Mouse (Mus musculus): ENCODE data around the gene Ccdc182. TPM values are rescaled to one million over a fixed set of nuclear protein-coding genes. Genes with fewer than 3 reads are reported as not detected.
A peak's percentile ranks its signal among the peaks of the same experiment; 100 is the strongest.

Gene Ccdc182
- polyA plus RNA-seq, 1 experiment from 2014 or later: 0.32 TPM

DNA sequence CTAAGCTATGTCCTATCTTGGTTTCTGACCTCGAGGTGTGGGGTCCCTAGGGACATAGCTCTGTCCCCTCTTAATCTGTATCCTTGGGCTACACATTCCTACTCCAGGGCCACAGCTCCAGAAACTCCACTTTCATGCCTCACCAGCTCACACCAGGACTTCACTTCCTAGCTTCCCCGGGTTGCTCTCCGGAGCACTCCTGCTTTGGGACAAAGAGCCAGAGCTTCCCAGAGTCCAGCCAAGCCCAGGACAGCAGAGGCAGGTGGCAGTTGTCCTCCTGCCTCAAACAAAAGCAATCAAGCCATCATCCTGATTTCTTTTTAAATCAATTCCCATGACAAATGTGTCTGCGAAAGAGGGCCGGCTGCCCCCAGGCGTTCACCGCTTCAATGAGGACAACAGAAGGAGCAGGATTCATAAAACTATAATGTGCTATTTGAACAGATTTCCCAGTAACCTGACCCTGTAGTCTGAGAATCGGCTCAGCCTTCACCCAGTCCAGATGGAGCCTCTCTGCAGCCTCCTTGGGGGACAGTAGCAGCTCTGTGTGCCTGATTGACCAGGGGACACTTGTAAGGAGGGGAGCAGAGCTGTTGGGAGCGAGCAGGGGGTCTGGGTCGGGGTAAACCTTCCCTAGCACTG, 15.3 kb downstream of the Ccdc182 start:
- Histone ChIP-seq H3K9me3 (replicated peaks) (no peaks in the 10 kb centered on the region), H3K4me2 (no peak overlapping the region), H3K4me3 (no peak overlapping the region), H3K27ac (peak overlapping the region; percentile 52), H3K4me1 (peaks cover 48% of the 10 kb centered on the region), H3K36me3 (ENCODE audit: poor library complexity, severe bottlenecking) (no peaks in the 10 kb centered on the region), H3K9ac (no peak overlapping the region), H3K27me3 (no peaks in the 10 kb centered on the region)
- 40% methylated on average over 10 of the region's 10 CpGs for WGBS
- 0 out of 2 replicates have a peak, but pooled peaks have one; percentile 16 for ATAC-seq

DNA sequence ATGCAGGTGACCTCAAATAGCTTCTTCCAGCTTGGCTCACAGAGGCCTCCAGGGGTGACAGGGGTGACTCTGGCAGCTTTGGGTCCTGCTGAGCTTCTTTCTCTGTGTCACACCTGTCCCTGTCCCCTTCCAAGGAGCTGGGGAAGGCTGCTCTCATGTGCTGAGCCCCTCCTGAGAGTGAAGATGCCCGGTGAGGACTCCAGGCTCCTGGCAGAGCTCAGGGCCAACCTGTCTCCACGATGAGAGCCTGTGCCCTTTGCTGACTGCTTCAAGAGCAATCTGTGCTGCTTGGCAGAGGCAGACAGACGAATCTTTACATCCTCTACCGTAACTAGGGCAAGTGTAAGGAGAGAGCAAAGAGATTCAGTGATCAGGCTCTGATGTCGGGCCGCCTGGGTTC, 16.9 kb downstream of the Ccdc182 start:
- no peaks in the 10 kb centered on the region for H3K36me3 ChIP-seq (ENCODE audit: poor library complexity, severe bottlenecking)
- H3K27ac ChIP-seq: no peak overlapping the region
- H3K27me3 ChIP-seq: no peaks in the 10 kb centered on the region
- no peak overlapping the region for H3K9ac ChIP-seq
- H3K4me3 ChIP-seq: no peak overlapping the region
- WGBS: 73% methylated on average over 6 of the region's 6 CpGs
- no peak for ATAC-seq
- H3K4me1 ChIP-seq: peaks cover 55% of the 10 kb centered on the region
- no peaks in the 10 kb centered on the region for H3K9me3 ChIP-seq (replicated peaks)
- H3K4me2 ChIP-seq: no peak overlapping the region

DNA sequence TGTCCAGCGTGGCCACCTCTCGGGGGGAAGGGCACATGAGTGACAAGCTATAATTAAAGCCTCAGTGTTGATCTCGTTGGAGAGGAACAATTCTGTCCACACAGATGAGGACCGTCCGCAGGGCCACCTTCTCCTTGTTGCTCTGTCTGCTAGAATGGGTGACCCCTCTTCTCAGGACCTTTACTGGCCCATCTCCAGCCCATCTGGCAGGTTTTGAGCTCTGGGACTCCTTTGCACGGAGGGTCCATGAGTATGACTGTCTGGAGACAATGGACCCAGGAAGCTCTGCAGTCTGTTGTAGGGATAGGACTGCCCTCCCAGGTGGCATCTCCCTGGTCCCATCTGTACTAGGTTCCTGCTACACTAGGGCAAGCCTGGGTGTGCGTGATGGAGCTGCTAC, 17.7 kb downstream of the Ccdc182 start:
- H3K9ac ChIP-seq: no peak overlapping the region
- 66% methylated on average over 7 of the region's 7 CpGs for WGBS
- no peaks in the 10 kb centered on the region for H3K9me3 ChIP-seq (replicated peaks)
- H3K27ac ChIP-seq: no peak overlapping the region
- no peak for ATAC-seq
- H3K4me3 ChIP-seq: no peak overlapping the region
- H3K27me3 ChIP-seq: no peaks in the 10 kb centered on the region
- H3K36me3 ChIP-seq (ENCODE audit: poor library complexity, severe bottlenecking): no peaks in the 10 kb centered on the region
- H3K4me1 ChIP-seq: peaks cover 55% of the 10 kb centered on the region
- no peak overlapping the region for H3K4me2 ChIP-seq

DNA sequence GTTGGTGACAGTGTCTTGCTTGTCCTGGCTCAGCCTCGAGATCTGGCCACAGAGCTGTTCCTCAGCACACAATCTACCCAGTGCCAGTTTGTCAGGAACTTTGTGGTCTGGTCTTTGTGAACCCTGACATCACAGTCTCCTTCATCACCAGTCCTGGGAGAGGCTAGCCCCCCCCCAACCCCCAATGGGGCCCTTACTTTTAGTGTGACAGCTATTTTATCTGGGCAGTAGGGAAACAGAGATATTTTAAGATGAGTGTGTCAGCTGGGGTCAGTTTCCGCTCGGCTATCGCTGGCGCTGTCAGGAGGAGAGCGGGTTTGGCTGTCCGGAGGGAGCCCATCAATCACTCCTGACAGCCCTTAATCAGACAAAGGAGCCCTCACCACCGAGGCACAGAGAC, 19.7 kb downstream of the Ccdc182 start:
- ATAC-seq: no peak
- Histone ChIP-seq H3K4me2 (no peak overlapping the region), H3K9me3 (replicated peaks) (no peaks in the 10 kb centered on the region), H3K4me3 (no peak overlapping the region), H3K27ac (no peak overlapping the region), H3K36me3 (ENCODE audit: poor library complexity, severe bottlenecking) (no peaks in the 10 kb centered on the region), H3K4me1 (peaks cover 65% of the 10 kb centered on the region), H3K27me3 (no peaks in the 10 kb centered on the region), H3K9ac (no peak overlapping the region)
- 51% methylated on average over 8 of the region's 8 CpGs for WGBS

DNA sequence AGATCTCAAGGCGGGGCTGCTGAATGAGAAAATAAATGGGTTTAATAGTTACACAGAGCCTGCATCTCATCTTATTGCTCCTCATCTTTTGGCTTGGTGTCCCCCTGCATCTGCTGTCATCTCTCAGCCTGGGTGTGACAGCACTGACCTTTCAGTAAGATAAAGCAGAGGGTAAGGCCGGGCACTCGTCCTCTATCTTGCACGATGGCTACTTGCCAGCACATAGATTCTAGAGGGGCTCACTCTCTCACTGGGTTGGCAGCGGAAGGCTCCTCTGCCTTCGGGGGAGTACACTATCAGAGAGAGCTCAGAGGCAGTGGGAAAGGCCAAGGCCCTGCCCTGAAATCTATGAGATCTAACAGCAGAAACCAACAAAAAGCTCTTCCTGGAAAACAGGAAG, 20.6 kb downstream of the Ccdc182 start:
- H3K9ac ChIP-seq: no peak overlapping the region
- H3K36me3 ChIP-seq (ENCODE audit: poor library complexity, severe bottlenecking): no peaks in the 10 kb centered on the region
- ATAC-seq: no peak
- no peak overlapping the region for H3K4me2 ChIP-seq
- H3K4me3 ChIP-seq: no peak overlapping the region
- no peak overlapping the region for H3K27ac ChIP-seq
- H3K27me3 ChIP-seq: no peaks in the 10 kb centered on the region
- H3K4me1 ChIP-seq: peaks cover 56% of the 10 kb centered on the region
- no peaks in the 10 kb centered on the region for H3K9me3 ChIP-seq (replicated peaks)
- WGBS: 77% methylated on average over 6 of the region's 6 CpGs

DNA sequence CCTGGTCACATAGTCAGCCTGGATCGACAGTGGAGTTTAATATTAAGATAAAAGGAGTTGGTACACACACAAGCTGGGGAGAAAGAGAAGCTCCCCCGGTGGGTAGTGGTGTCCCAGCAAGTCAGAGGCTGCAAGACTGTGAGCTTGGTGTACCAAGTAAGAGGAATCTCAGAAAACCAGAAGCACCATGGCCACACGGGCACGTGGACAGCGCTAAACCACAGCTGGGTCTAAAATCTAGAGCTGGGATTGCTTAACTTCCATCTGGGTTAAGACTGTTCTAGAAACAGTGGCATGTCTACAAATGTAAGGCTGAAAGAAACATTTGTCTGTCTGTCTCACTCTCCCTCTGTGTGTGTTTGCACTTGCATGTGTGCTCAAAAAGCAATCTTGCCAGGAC, 21.5 kb downstream of the Ccdc182 start:
- H3K27me3 ChIP-seq: no peaks in the 10 kb centered on the region
- H3K27ac ChIP-seq: no peak overlapping the region
- no peaks in the 10 kb centered on the region for H3K9me3 ChIP-seq (replicated peaks)
- H3K4me1 ChIP-seq: peaks cover 46% of the 10 kb centered on the region
- ATAC-seq: no peak
- 92% methylated on average over 5 of the region's 5 CpGs for WGBS
- H3K4me3 ChIP-seq: no peak overlapping the region
- H3K9ac ChIP-seq: no peak overlapping the region
- no peaks in the 10 kb centered on the region for H3K36me3 ChIP-seq (ENCODE audit: poor library complexity, severe bottlenecking)
- H3K4me2 ChIP-seq: no peak overlapping the region

DNA sequence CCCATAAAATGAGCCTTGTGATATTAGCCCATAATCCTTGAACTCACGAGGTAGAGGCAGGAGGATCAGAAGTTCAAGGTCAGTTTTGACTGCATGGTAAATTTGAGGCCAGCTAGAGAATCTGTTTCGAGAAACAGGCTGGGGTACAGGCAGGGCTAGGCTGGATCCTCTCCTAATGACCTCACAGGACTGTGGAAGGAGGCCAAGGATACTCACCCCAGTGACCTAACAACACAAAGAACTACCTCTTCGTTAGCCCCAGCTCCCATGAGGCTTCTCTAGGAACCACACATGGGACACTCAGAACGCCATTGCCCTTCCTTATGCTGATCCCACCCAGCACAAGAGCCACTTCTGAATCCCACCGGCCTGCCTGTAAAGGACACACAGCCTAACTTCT, 25.0 kb downstream of the Ccdc182 start:
- Histone ChIP-seq H3K4me3 (no peak overlapping the region), H3K27ac (no peak overlapping the region), H3K4me2 (no peak overlapping the region), H3K36me3 (ENCODE audit: poor library complexity, severe bottlenecking) (no peaks in the 10 kb centered on the region), H3K9ac (no peak overlapping the region), H3K4me1 (peaks cover 25% of the 10 kb centered on the region), H3K9me3 (replicated peaks) (0 out of 2 replicates have a peak, but pooled peaks cover 4% of the 10 kb centered on the region), H3K27me3 (no peaks in the 10 kb centered on the region)
- 69% methylated on average over 5 of the region's 5 CpGs for WGBS
- no peak for ATAC-seq

DNA sequence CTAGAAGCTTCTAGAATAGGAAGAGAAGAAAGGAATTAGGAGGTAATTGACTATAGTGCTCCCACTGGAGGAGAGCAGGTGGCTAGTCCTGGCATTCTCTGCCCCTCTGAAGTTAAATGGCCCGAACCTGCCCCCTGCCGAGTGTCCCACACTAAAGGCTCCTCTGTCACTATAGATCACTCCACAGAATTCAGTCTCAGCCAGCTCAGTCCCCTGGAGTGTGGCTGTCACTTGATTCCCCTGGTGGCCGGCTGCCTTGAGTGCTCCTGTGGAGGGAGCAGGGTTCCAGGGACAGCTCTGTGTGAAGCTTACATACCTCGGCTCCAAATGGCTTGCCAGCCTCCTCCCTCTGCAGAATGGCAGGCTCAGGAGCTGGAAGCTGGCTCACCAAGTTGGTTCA, 33.2 kb downstream of the Ccdc182 start:
- H3K4me3 ChIP-seq: no peak overlapping the region
- no peaks in the 10 kb centered on the region for H3K27me3 ChIP-seq
- no peak overlapping the region; the same call in 1 of the 2 replicates for H3K27ac ChIP-seq
- 0 out of 2 replicates have a peak, but pooled peaks cover under 1% of the 10 kb centered on the region for H3K9me3 ChIP-seq (replicated peaks)
- no peak overlapping the region for H3K9ac ChIP-seq
- H3K4me2 ChIP-seq: no peak overlapping the region
- peaks cover 41% of the 10 kb centered on the region for H3K4me1 ChIP-seq
- no peaks in the 10 kb centered on the region for H3K36me3 ChIP-seq (ENCODE audit: poor library complexity, severe bottlenecking)
- no peak for ATAC-seq
- WGBS: 6% methylated on average over 4 of the region's 4 CpGs

DNA sequence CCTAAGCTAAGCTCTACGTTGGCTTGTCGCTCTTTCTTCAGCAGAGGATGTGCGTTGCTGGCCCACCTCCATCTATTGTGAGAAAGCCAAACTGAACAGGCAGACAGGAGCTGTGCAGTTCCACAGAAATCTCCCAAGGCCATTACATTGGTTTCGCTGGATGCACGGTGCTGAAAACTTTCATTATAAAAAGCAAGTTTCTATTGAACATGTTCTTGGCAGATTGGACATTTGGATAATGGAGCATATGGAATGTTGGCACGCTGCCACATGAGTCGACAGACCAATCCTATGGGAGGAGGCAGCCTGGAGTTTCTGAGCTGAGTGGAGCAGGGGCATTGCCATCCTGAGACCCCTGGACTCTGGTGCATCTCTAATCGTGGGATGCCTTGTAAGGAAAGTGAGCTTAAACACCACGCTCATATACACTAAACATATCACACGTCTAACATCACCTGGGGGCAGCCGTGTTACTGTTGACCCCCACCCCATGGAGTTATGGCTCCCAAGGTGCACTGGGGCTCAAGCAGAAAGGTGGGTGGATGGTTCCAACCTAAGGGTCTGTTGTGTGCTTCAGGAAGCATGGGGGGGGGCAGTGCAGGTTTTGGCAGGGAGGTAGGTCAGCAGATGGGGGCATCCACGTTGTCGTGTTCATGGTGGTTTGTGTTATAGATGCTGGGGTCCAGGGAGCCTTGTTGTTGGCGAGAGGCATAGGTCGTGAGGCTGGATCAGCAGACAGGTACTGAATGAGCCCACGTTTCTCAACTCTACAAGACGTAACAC, 35.1 kb downstream of the Ccdc182 start:
- H3K4me3 ChIP-seq: no peak overlapping the region
- no peak overlapping the region for H3K9ac ChIP-seq
- H3K9me3 ChIP-seq (replicated peaks): no peaks in the 10 kb centered on the region
- 61% methylated on average over 17 of the region's 17 CpGs for WGBS
- H3K4me2 ChIP-seq: no peak overlapping the region
- peak; percentile 71 for ATAC-seq
- no peaks in the 10 kb centered on the region for H3K36me3 ChIP-seq (ENCODE audit: poor library complexity, severe bottlenecking)
- no peaks in the 10 kb centered on the region for H3K27me3 ChIP-seq
- peaks cover 45% of the 10 kb centered on the region for H3K4me1 ChIP-seq
- peak overlapping the region; percentile 61; the same call in 1 of the 2 replicates for H3K27ac ChIP-seq

DNA sequence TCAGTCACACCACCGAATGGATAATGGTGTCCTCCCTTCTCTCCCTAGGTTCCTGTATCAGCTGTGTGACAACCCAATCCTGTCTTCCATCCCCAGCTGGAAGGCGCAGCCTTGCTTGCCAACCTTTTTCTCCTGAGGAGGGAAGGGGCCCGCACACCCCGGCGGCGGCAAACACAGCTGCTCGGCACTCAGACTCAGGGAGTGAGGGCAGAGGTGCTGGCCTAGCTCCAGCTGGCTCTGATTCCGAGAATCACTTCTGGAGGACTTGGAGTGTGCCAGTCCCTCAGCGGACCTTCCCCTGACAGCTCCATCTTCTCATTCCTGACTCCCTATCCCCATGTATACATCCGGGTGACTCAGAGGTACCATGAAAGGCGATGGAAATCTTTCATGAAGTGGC, 36.9 kb downstream of the Ccdc182 start:
- no peaks in the 10 kb centered on the region for H3K27me3 ChIP-seq
- peak; percentile 64 for ATAC-seq
- no peaks in the 10 kb centered on the region for H3K9me3 ChIP-seq (replicated peaks)
- no peaks in the 10 kb centered on the region for H3K36me3 ChIP-seq (ENCODE audit: poor library complexity, severe bottlenecking)
- H3K27ac ChIP-seq: peak overlapping the region; percentile 45
- H3K9ac ChIP-seq: no peak overlapping the region
- WGBS: 40% methylated on average over 11 of the region's 11 CpGs
- peaks cover 60% of the 10 kb centered on the region for H3K4me1 ChIP-seq
- no peak overlapping the region for H3K4me3 ChIP-seq
- no peak overlapping the region; the same call in 1 of the 2 replicates for H3K4me2 ChIP-seq

DNA sequence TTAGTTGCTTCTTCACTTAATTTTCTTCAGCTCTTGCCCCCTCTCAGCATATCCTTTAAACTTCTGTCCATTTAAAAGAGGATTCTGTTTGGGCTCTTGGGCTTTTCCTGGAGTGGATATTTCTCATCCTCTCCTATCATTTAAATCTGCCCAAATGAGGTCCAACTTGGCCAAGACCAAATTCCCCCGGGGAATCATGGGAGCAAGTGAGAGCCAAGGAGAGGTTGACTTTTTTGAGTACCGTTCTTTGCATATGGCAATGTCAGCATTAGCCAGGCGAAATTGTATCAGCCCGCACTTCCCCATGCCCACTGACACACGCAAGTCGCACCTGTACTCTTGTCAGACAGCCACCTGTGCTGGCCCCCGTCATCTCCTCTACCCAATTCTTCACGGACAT, 37.9 kb downstream of the Ccdc182 start:
- 95% methylated on average over 8 of the region's 8 CpGs for WGBS
- H3K4me3 ChIP-seq: no peak overlapping the region
- H3K9ac ChIP-seq: no peak overlapping the region
- H3K27ac ChIP-seq: no peak overlapping the region
- no peak for ATAC-seq
- H3K4me2 ChIP-seq: no peak overlapping the region
- H3K4me1 ChIP-seq: peaks cover 57% of the 10 kb centered on the region
- H3K27me3 ChIP-seq: no peaks in the 10 kb centered on the region
- no peaks in the 10 kb centered on the region for H3K9me3 ChIP-seq (replicated peaks)
- no peaks in the 10 kb centered on the region for H3K36me3 ChIP-seq (ENCODE audit: poor library complexity, severe bottlenecking)

DNA sequence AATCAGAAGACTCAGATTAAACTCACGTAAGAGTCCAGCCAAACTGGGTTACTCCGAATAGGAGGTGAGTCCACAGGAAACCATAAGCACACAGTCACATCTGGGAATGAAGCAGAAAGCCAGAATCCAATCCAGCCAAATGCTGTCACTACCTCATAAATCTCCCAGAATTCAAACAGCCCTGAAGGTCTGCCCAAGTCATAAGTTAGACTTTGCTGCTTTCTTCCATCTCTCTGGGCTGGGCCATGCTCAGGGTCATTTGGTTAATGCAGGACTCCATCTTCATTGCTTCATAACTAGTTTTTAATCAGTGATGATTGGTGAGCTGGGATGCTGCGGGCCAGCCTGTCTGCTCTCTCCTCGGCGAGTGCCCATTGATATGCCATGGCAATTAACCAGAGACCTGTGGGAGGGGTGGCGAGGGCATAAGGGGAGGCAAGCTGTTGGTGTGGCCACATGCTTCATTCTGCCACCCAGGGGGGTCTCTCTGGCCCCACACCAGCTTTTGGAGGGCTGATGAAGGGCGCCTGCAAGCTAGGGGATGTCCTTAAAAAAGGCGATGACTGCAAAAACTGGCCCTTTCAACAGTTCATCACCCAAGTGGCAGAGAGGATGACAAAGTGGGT, 38.6 kb downstream of the Ccdc182 start:
- Histone ChIP-seq H3K36me3 (ENCODE audit: poor library complexity, severe bottlenecking) (peaks cover 5% of the 10 kb centered on the region; the same call in 1 of the 2 replicates), H3K4me2 (no peak overlapping the region), H3K27ac (no peak overlapping the region), H3K9ac (no peak overlapping the region), H3K4me1 (peaks cover 50% of the 10 kb centered on the region), H3K9me3 (replicated peaks) (no peaks in the 10 kb centered on the region), H3K27me3 (no peaks in the 10 kb centered on the region), H3K4me3 (no peak overlapping the region)
- WGBS: 88% methylated on average over 8 of the region's 8 CpGs
- no peak for ATAC-seq

Measured in forebrain, embryonic 13.5 days (tissue).